Mouse (Mus musculus) adrenal gland, postnatal 36 days (tissue): Measurements from ENCODE around the gene Cgnl1. TPM values are rescaled to one million over a fixed set of nuclear protein-coding genes. Genes with fewer than 3 reads are reported as not detected.

Experiments
- total RNA-seq, 2 experiments: library from RNA; stranded (reverse); gene quantifications; 2 replicates each; pipeline ENCODE4 v1.2.3; 2021

Cgnl1 gene
- total RNA-seq, 2 experiments from 2014 or later, result 95.9 to 106 TPM

Other genes with a start within 250 kb of the Cgnl1 start
- gene Myzap, start 179.2 kb downstream of the Cgnl1 start, total RNA-seq, result 10 to 100 TPM in 1 of 2 experiments, 1 to 10 TPM in 1; 6.8 to 12.9 TPM